Mouse (Mus musculus) ES-Bruce4 (cell line): ENCODE data around the gene Rpl36al. TPM values are rescaled to one million over a fixed set of nuclear protein-coding genes. Genes with fewer than 3 reads are reported as not detected.

ENCODE experiments used
- H3K27ac ChIP-seq: 2 replicates; pipeline ENCODE4 v1.5.1; 2012; ENCODE audit warnings: low read length, inconsistent platforms; ENCODE audit not compliant: insufficient read depth
- H3K27me3 ChIP-seq: 2 replicates; pipeline ENCODE4 v1.6.1; 2012; ENCODE audit warnings: mild to moderate bottlenecking, low read length, inconsistent platforms; ENCODE audit not compliant: control insufficient read depth, poor library complexity, insufficient read depth, severe bottlenecking
- H3K36me3 ChIP-seq: 2 replicates; pipeline ENCODE4 v1.6.1; 2012; ENCODE audit warnings: inconsistent platforms, mild to moderate bottlenecking, low read length, moderate library complexity; ENCODE audit not compliant: control insufficient read depth, poor library complexity, insufficient read depth, severe bottlenecking
- H3K4me1 ChIP-seq: one replicate; pipeline ENCODE4 v1.8.1; 2011; ENCODE audit warnings: low read length; ENCODE audit not compliant: control insufficient read depth, insufficient read depth
- H3K4me3 ChIP-seq: 2 replicates; pipeline ENCODE4 v1.5.1; 2011; ENCODE audit warnings: low read depth, mild to moderate bottlenecking, low read length
- H3K9ac ChIP-seq: 2 replicates; pipeline ENCODE4 v1.6.1; 2012; ENCODE audit warnings: low read depth, mild to moderate bottlenecking, inconsistent platforms; ENCODE audit not compliant: poor library complexity, severe bottlenecking
- H3K9me3 ChIP-seq: replicated peaks from 2 replicates; pipeline ENCODE4 v1.6.1; 2012; ENCODE audit warnings: mild to moderate bottlenecking, low read length, inconsistent platforms; ENCODE audit not compliant: control insufficient read depth, poor library complexity, insufficient read depth, severe bottlenecking
- CTCF ChIP-seq: IDR thresholded peaks from one replicate; pipeline ENCODE4 v1.8.1; 2011; ENCODE audit warnings: low read depth, low read length
- EP300 ChIP-seq: IDR thresholded peaks from 2 replicates; pipeline ENCODE4 v1.6.1; 2011; ENCODE audit warnings: low read depth, low read length; ENCODE audit not compliant: insufficient read depth
- POLR2A ChIP-seq: IDR thresholded peaks from one replicate; pipeline ENCODE4 v1.8.1; 2011; ENCODE audit warnings: low read length; ENCODE audit not compliant: insufficient read depth
- polyA plus RNA-seq: library from polyadenylated mRNA; stranded (reverse); fragments of >200 nt; gene quantifications from 2 replicates; pipeline ENCODE4 v1.2.4, GENCODE M21; 2011; ENCODE audit warnings: low read depth; ENCODE audit not compliant: missing spikeins, insufficient read depth, insufficient read length

The Rpl36al gene
- polyA plus RNA-seq, 1 experiment: 714 TPM

DNA sequence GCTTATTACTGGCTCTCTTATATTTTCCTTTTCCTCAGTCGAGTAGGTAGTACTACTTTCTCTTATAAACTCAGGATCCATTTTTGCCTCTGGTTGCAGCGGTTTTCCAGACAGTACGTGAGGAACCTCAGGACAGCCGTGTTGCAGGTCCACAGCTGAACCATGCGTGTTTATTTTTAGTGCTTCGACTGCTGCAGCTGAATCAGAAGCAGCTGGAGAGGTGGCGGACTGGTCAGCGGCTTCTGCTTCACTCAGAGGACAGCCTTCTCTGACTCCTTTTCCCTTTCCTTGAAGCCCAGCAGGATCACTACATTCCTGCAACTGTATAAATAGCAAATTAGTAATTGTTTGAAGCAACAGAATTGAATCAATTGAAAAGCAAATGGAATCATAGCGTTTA lies 6.2 kb upstream of the Rpl36al start:
- Histone ChIP-seq H3K9ac (no peak overlapping the region), H3K4me3 (no peak overlapping the region), H3K4me1 (peaks cover 1% of the 10 kb centered on the region), H3K9me3 (no peaks in the 10 kb centered on the region), H3K27me3 (no peaks in the 10 kb centered on the region), H3K27ac (no peak overlapping the region), H3K36me3 (peaks cover 33% of the 10 kb centered on the region)
- TF ChIP-seq POLR2A (no peak), EP300 (no peak), CTCF (no peak)

GRCm38 (mm10) chr12:69186811-69187471 lies 3.1 kb upstream of the Rpl36al start:
- Histone ChIP-seq H3K27me3 (no peaks in the 10 kb centered on the region), H3K36me3 (peaks cover 35% of the 10 kb centered on the region), H3K9ac (no peak overlapping the region), H3K27ac (no peak overlapping the region), H3K4me1 (peaks cover 1% of the 10 kb centered on the region), H3K4me3 (no peak overlapping the region), H3K9me3 (no peaks in the 10 kb centered on the region)
- TF ChIP-seq EP300: no peak

DNA sequence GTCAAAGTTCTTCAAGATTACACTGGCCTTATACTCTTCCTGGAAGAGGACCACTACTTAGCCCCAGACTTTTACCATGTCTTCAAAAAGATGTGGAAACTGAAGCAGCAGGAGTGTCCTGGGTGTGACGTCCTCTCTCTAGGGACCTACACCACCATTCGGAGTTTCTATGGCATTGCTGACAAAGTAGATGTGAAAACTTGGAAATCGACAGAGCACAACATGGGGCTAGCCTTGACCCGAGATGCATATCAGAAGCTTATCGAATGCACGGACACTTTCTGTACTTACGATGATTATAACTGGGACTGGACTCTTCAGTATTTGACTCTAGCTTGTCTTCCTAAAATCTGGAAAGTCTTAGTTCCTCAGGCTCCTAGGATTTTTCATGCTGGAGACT lies 1.5 kb upstream of the Rpl36al start:
- Histone ChIP-seq H3K9me3 (no peaks in the 10 kb centered on the region), H3K4me3 (peak overlapping the region; percentile 84), H3K9ac (peak overlapping the region; percentile 84), H3K27ac (no peak overlapping the region), H3K27me3 (no peaks in the 10 kb centered on the region), H3K4me1 (no peaks in the 10 kb centered on the region), H3K36me3 (peaks cover 31% of the 10 kb centered on the region)
- TF ChIP-seq EP300 (no peak), CTCF (no peak), POLR2A (no peak)

- peak overlapping the region; percentile 84 for H3K4me3 ChIP-seq
- peak overlapping the region; percentile 46; the same call in 1 of the 2 replicates for H3K27ac ChIP-seq
- peaks cover 23% of the 10 kb centered on the region for H3K36me3 ChIP-seq
- TF ChIP-seq POLR2A (no peak), EP300 (no peak), CTCF (no peak)
- H3K4me1 ChIP-seq: no peaks in the 10 kb centered on the region
- H3K9ac ChIP-seq: peak overlapping the region; percentile 84
- H3K27me3 ChIP-seq: no peaks in the 10 kb centered on the region
- H3K9me3 ChIP-seq: no peaks in the 10 kb centered on the region
These were observed 736 bp upstream of the Rpl36al start for GRCm38 (mm10) chr12:69184342-69185295.

GRCm38 (mm10) chr12:69181800-69182199 lies 2.1 kb downstream of the Rpl36al start:
- H3K27ac ChIP-seq: no peak overlapping the region
- H3K4me3 ChIP-seq: no peak overlapping the region
- no peaks in the 10 kb centered on the region for H3K27me3 ChIP-seq
- H3K4me1 ChIP-seq: no peaks in the 10 kb centered on the region
- H3K9me3 ChIP-seq: no peaks in the 10 kb centered on the region
- peaks cover 13% of the 10 kb centered on the region for H3K36me3 ChIP-seq
- TF ChIP-seq POLR2A (no peak), CTCF (no peak), EP300 (no peak)
- no peak overlapping the region for H3K9ac ChIP-seq

- Histone ChIP-seq H3K27ac (no peak overlapping the region), H3K9me3 (no peaks in the 10 kb centered on the region), H3K4me3 (no peak overlapping the region), H3K9ac (peak overlapping the region; percentile 30; the same call in 1 of the 2 replicates), H3K4me1 (no peaks in the 10 kb centered on the region), H3K36me3 (peaks cover 15% of the 10 kb centered on the region), H3K27me3 (no peaks in the 10 kb centered on the region)
- TF ChIP-seq POLR2A (no peak), EP300 (no peak), CTCF (no peak)
These were observed 4.5 kb downstream of the Rpl36al start for GRCm38 (mm10) chr12:69179371-69179770.
